Mouse (Mus musculus) hindbrain, embryonic 15.5 days (tissue): Measurements from ENCODE around the gene Ost4. TPM values are rescaled to one million over a fixed set of nuclear protein-coding genes. Genes with fewer than 3 reads are reported as not detected.

Experiments
- ATAC-seq: fragments of 200-750 bp; cut with Nextera tagmentation; 2 replicates; pipeline ENCODE4 v1.8.0; 2017; ENCODE audit warnings: low read depth, moderate number of reproducible peaks, moderate TSS enrichment; ENCODE audit not compliant: low FRiP score
- H3K27ac ChIP-seq: fragments of 300-500 bp; sonication (generic); replicated peaks from 2 replicates; pipeline ENCODE4 v1.5.1; 2015; ENCODE audit warnings: mild to moderate bottlenecking, inconsistent platforms
- H3K27me3 ChIP-seq: fragments of 300-500 bp; sonication (generic); 2 replicates; pipeline ENCODE4 v1.6.1; 2015; ENCODE audit warnings: control low read depth, inconsistent platforms
- H3K36me3 ChIP-seq: fragments of 300-500 bp; sonication (generic); 2 replicates; pipeline ENCODE4 v1.6.1; 2015; ENCODE audit warnings: control low read depth, inconsistent platforms
- H3K4me1 ChIP-seq: fragments of 300-500 bp; sonication (generic); replicated peaks from 2 replicates; pipeline ENCODE4 v1.6.1; 2015; ENCODE audit warnings: control low read depth, inconsistent platforms
- H3K4me2 ChIP-seq: fragments of 300-500 bp; sonication (generic); 2 replicates; pipeline ENCODE4 v1.6.1; 2015; ENCODE audit warnings: moderate library complexity, mild to moderate bottlenecking, inconsistent platforms
- H3K4me3 ChIP-seq: fragments of 300-500 bp; sonication (generic); 2 replicates; pipeline ENCODE4 v1.5.1; 2015; ENCODE audit warnings: mild to moderate bottlenecking, inconsistent platforms
- H3K9ac ChIP-seq: fragments of 300-500 bp; sonication (generic); 2 replicates; pipeline ENCODE4 v1.6.1; 2015; ENCODE audit warnings: inconsistent platforms
- H3K9me3 ChIP-seq: fragments of 300-500 bp; sonication (generic); 2 replicates; pipeline ENCODE4 v1.6.1; 2016; ENCODE audit warnings: control low read depth, inconsistent platforms
- WGBS: fragments of 180-500 bp; shearing (Covaris S2); methylation state at CpG from one replicate; pipeline ENCODE4 v1.1.7; 2015; 5-methylcytosine and 5-hydroxymethylcytosine counted together
- polyA plus RNA-seq: library from polyadenylated mRNA; unstranded; fragments of >200 nt; fragmentation: Nextera tagmentation; extraction: Ambion mirVana; gene quantifications from 2 replicates; pipeline ENCODE4 v1.2.1, GENCODE M21; 2015

Gene Ost4
- polyA plus RNA-seq: 242 and 266 TPM in 2 replicates

- peak within 1 kb of the TSS; percentile 78 for H3K9ac ChIP-seq
- WGBS: under 1% methylated on average over 58 of the region's 58 CpGs
- no peaks in the 10 kb centered on the region for H3K9me3 ChIP-seq
- peak within 1 kb of the TSS; percentile 99 for H3K4me2 ChIP-seq
- peak; percentile 96 for ATAC-seq
- H3K27me3 ChIP-seq: no peaks in the 10 kb centered on the region
- H3K4me1 ChIP-seq: peaks cover 38% of the 10 kb centered on the region
- peaks cover 21% of the 10 kb centered on the region for H3K36me3 ChIP-seq
- peak within 1 kb of the TSS; percentile 80 for H3K4me3 ChIP-seq
- H3K27ac ChIP-seq: peak within 1 kb of the TSS; percentile 85
Observed at GRCm38 (mm10) chr5:30907413-30908059, at the start of gene Ost4. Gene Ost4, minus strand, starts transcription at chr5:30907788.

GRCm38 (mm10) chr5:30955751-30956150 is 48.2 kb upstream of the Ost4 start:
- peaks cover 28% of the 10 kb centered on the region for H3K4me1 ChIP-seq
- no peak overlapping the region for H3K9ac ChIP-seq
- no peak overlapping the region for H3K4me3 ChIP-seq
- WGBS: 93% methylated on average over 6 of the region's 6 CpGs
- no peaks in the 10 kb centered on the region for H3K9me3 ChIP-seq
- H3K4me2 ChIP-seq: no peak overlapping the region
- peaks cover 36% of the 10 kb centered on the region for H3K36me3 ChIP-seq
- no peaks in the 10 kb centered on the region for H3K27me3 ChIP-seq
- H3K27ac ChIP-seq: no peak overlapping the region
- no peak for ATAC-seq

DNA sequence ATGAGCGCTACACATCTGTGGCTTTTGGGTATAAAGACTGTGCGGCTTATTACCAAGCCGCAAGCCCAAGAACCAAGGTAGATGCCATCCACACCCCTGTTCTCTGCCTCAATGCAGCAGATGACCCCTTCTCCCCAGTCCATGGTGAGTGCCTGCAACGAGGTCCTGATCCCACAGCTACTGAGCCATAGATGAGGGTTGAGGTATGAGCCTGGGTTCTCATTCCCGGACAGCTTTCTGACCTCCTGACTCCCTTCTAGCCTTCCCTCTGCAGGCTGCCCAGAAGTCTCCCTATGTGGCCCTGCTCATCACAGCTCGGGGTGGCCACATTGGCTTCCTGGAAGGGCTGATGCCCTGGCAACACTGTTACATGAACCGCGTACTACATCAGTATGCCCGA is 47.0 kb upstream of the Ost4 start:
- WGBS: 96% methylated on average over 9 of the region's 9 CpGs
- ATAC-seq: no peak

DNA sequence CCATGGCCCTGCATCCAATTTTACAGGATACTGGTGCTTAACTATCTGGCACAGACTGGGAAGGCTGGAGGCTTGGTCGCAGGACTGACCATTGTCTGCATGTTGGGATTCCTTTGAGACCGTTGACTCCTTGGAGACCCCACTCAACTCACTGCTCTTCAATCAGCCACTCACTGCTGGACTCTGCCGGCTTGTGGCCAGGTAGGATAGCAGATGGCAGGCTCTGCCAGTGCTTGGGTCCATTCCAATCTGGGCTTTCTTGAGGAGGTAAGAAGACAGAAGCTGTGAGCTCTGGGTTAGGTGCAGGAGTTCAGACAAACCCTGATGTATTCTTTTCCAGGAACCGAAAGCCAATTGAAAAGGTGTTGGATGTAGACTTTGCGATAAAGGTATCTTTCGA is 46.5 kb upstream of the Ost4 start:
- no peak for ATAC-seq
- Histone ChIP-seq H3K36me3 (peaks cover 36% of the 10 kb centered on the region), H3K27ac (no peak overlapping the region), H3K9ac (no peak overlapping the region), H3K27me3 (no peaks in the 10 kb centered on the region), H3K4me3 (no peak overlapping the region), H3K4me1 (peaks cover 36% of the 10 kb centered on the region), H3K4me2 (no peak overlapping the region), H3K9me3 (no peaks in the 10 kb centered on the region)
- 94% methylated on average over 6 of the region's 6 CpGs for WGBS

More for the DNA sequence above, 47.0 kb upstream of the Ost4 start:
- Histone ChIP-seq H3K4me1 (peaks cover 36% of the 10 kb centered on the region), H3K9me3 (no peaks in the 10 kb centered on the region), H3K36me3 (peaks cover 36% of the 10 kb centered on the region), H3K4me3 (no peak overlapping the region), H3K27ac (no peak overlapping the region), H3K27me3 (no peaks in the 10 kb centered on the region), H3K4me2 (no peak overlapping the region), H3K9ac (no peak overlapping the region)

GRCm38 (mm10) chr5:30952551-30952950 is 45.0 kb upstream of the Ost4 start:
- whole genome bisulfite sequencing: 88% methylated on average over 5 of the region's 5 CpGs
- Histone ChIP-seq H3K9ac (no peak overlapping the region), H3K4me1 (peaks cover 26% of the 10 kb centered on the region)

DNA sequence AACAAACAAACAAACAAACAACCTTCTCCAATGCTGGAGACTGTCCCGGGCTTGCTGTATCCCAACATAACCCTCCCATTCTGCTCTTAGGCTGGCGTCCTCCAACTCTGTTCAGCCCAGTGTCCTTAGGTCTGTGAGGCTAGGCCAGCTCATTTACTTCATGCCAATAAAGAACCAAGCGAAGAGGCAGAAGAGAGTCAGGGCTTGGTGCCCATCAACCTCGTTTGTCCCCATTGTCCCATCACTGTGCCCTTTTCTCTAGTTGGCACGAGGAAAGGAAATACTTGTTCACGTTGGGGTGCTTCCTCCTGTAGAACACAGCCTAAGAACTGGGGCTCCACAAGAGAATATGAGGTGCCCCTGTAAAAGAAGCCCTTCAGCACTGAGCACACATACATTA is 44.1 kb upstream of the Ost4 start:
- ATAC-seq: no peak
- Histone ChIP-seq H3K27me3 (no peaks in the 10 kb centered on the region), H3K9me3 (no peaks in the 10 kb centered on the region), H3K4me2 (no peak overlapping the region), H3K36me3 (peaks cover 24% of the 10 kb centered on the region), H3K27ac (no peak overlapping the region), H3K4me3 (no peak overlapping the region), H3K9ac (no peak overlapping the region), H3K4me1 (peaks cover 21% of the 10 kb centered on the region)
- WGBS: 79% methylated on average over 6 of the region's 6 CpGs

More at GRCm38 (mm10) chr5:30952551-30952950, 45.0 kb upstream of the Ost4 start:
- no peaks in the 10 kb centered on the region for H3K27me3 ChIP-seq
- peaks cover 26% of the 10 kb centered on the region for H3K36me3 ChIP-seq
- H3K9me3 ChIP-seq: no peaks in the 10 kb centered on the region
- no peak for ATAC-seq
- H3K4me3 ChIP-seq: no peak overlapping the region
- H3K27ac ChIP-seq: no peak overlapping the region
- H3K4me2 ChIP-seq: no peak overlapping the region

- Histone ChIP-seq H3K27me3 (no peaks in the 10 kb centered on the region), H3K9ac (no peak overlapping the region), H3K4me3 (no peak overlapping the region), H3K4me2 (peak overlapping the region; percentile 76), H3K36me3 (peaks cover 21% of the 10 kb centered on the region), H3K4me1 (peaks cover 21% of the 10 kb centered on the region), H3K27ac (no peak overlapping the region), H3K9me3 (no peaks in the 10 kb centered on the region)
- no peak for ATAC-seq
- WGBS: 92% methylated on average over 2 of the region's 2 CpGs
Observed at GRCm38 (mm10) chr5:30950922-30951321, 43.3 kb upstream of the Ost4 start.

DNA sequence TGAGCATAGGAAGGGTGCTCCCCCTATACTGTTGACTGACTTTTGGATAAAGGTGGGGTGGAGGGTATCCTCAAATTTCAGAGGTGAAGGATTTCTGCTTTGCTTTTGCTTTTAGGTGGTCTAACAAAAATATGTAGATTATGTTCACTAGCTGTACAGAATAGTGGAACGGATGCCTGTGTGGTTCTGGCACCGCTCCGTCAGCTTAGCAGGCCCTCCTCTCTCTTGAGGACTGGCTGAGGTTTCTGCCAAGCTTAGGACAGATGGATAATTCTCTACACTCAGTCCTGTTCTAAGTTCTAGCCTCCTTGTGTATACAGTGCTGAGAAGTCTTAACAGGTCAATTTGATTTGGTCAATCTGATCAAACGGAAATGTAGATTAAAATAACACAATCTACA is 42.9 kb upstream of the Ost4 start:
- no peak for ATAC-seq
- WGBS: 53% methylated on average over 4 of the region's 4 CpGs

GRCm38 (mm10) chr5:30949654-30950326 is 42.2 kb upstream of the Ost4 start:
- Histone ChIP-seq H3K4me1 (peaks cover 30% of the 10 kb centered on the region), H3K9ac (peak overlapping the region; percentile 49), H3K9me3 (no peaks in the 10 kb centered on the region), H3K36me3 (peaks cover 10% of the 10 kb centered on the region), H3K27me3 (no peaks in the 10 kb centered on the region), H3K4me2 (peak overlapping the region; percentile 76), H3K27ac (peak overlapping the region; percentile 80), H3K4me3 (peak overlapping the region; percentile 47)
- under 1% methylated on average over 31 of the region's 31 CpGs for WGBS
- peak; percentile 79 for ATAC-seq

More for the DNA sequence above, 42.9 kb upstream of the Ost4 start:
- Histone ChIP-seq H3K4me1 (peaks cover 25% of the 10 kb centered on the region), H3K4me2 (peak overlapping the region; percentile 76), H3K36me3 (peaks cover 17% of the 10 kb centered on the region), H3K27me3 (no peaks in the 10 kb centered on the region), H3K9me3 (no peaks in the 10 kb centered on the region), H3K9ac (peak overlapping the region; percentile 38), H3K27ac (peak overlapping the region; percentile 80; the same call in 1 of the 2 replicates), H3K4me3 (peak overlapping the region; percentile 47)

GRCm38 (mm10) chr5:30948620-30949019 is 41.0 kb upstream of the Ost4 start:
- H3K4me2 ChIP-seq: no peak overlapping the region
- ATAC-seq: no peak
- peaks cover 36% of the 10 kb centered on the region for H3K4me1 ChIP-seq
- peaks cover 4% of the 10 kb centered on the region; the same call in 1 of the 2 replicates for H3K36me3 ChIP-seq
- no peak overlapping the region for H3K27ac ChIP-seq
- no peak overlapping the region for H3K9ac ChIP-seq
- H3K27me3 ChIP-seq: no peaks in the 10 kb centered on the region
- 73% methylated on average over 5 of the region's 5 CpGs for WGBS
- no peaks in the 10 kb centered on the region for H3K9me3 ChIP-seq
- H3K4me3 ChIP-seq: no peak overlapping the region

GRCm38 (mm10) chr5:30944956-30945781 is 37.6 kb upstream of the Ost4 start, which contains the start of gene Cgref1:
Gene Cgref1, minus strand, starts transcription at chr5:30945591.
- Histone ChIP-seq H3K36me3 (no peaks in the 10 kb centered on the region), H3K4me3 (peak within 1 kb of the TSS; percentile 57), H3K4me1 (peaks cover 27% of the 10 kb centered on the region), H3K27ac (peak within 1 kb of the TSS; percentile 43), H3K4me2 (peak within 1 kb of the TSS; percentile 81), H3K27me3 (no peaks in the 10 kb centered on the region), H3K9ac (peak within 1 kb of the TSS; percentile 59), H3K9me3 (no peaks in the 10 kb centered on the region)
- ATAC-seq: peak; percentile 71
- 4% methylated on average over 44 of the region's 44 CpGs for WGBS
